Mouse (Mus musculus) cerebellum, adult 2 months (tissue): ENCODE measurements around the gene Phldb1.

Source experiments
- CTCF ChIP-seq: fragments of 200-500 bp; IDR thresholded peaks from 2 replicates; pipeline ENCODE4 v1.5.1; 2011; ENCODE audit warnings: low read depth, mild to moderate bottlenecking, control low read depth, low read length, moderate library complexity, borderline replicate concordance; ENCODE audit not compliant: insufficient read depth
- POLR2A ChIP-seq: fragments of 200-500 bp; IDR thresholded peaks from 2 replicates; pipeline ENCODE4 v1.6.1; 2011; ENCODE audit warnings: low read length, control low read depth, borderline replicate concordance; ENCODE audit not compliant: insufficient read depth

GRCm38 (mm10) chr9:44721154-44721876 is 13.7 kb downstream of the Phldb1 start:
- TF ChIP-seq POLR2A = no peak
- peak; percentile 25; the same call in 1 of the 2 replicates for TF ChIP-seq CTCF
